Mouse (Mus musculus) ES-Bruce4 (cell line): ENCODE data around the gene Sf3a2.

Experiments used
- CTCF ChIP-seq: IDR thresholded peaks from one replicate; pipeline ENCODE4 v1.8.1; 2011; ENCODE audit warnings: low read depth, low read length
- EP300 ChIP-seq: IDR thresholded peaks from 2 replicates; pipeline ENCODE4 v1.6.1; 2011; ENCODE audit warnings: low read depth, low read length; ENCODE audit not compliant: insufficient read depth
- POLR2A ChIP-seq: IDR thresholded peaks from one replicate; pipeline ENCODE4 v1.8.1; 2011; ENCODE audit warnings: low read length; ENCODE audit not compliant: insufficient read depth

DNA sequence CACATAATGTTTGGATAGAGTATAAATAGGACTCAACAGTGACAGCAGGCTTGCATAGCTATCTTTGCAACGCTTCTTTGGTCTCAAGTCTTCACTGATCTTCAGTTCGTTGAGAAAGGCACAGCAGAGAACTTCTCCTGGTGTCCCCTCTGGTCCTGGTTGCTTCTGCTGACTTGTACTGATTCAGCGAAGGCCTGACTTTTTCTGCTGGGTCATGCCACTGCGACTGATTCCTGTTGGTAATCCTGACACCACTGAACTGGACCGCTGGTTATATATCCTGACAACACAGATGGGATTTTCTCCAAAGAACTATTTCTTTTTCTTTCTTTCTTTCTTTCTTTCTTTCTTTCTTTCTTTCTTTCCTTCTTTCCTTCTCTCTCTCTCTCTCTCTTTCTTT lies 24.5 kb downstream of the Sf3a2 start:
- TF ChIP-seq CTCF (no peak), POLR2A (no peak), EP300 (no peak)
